Mouse (Mus musculus) skeletal muscle tissue, postnatal 0 days (tissue): ENCODE data around the gene Olfr457. TPM values are rescaled to one million over a fixed set of nuclear protein-coding genes. Genes with fewer than 3 reads are reported as not detected.

ENCODE experiments used
- polyA plus RNA-seq: library from polyadenylated mRNA; unstranded; fragments of >200 nt; fragmentation: Nextera tagmentation; extraction: Ambion mirVana; gene quantifications from 2 replicates; pipeline ENCODE4 v1.2.1, GENCODE M21; 2015

The Olfr457 gene
- 0.02 TPM in 1 of 2 replicates, not detected in the other for polyA plus RNA-seq

GRCm38 (mm10) chr6:42476235-42476634, at the start of gene Olfr457:
Olfr457 (minus strand) TSS chr6:42476335.

DNA sequence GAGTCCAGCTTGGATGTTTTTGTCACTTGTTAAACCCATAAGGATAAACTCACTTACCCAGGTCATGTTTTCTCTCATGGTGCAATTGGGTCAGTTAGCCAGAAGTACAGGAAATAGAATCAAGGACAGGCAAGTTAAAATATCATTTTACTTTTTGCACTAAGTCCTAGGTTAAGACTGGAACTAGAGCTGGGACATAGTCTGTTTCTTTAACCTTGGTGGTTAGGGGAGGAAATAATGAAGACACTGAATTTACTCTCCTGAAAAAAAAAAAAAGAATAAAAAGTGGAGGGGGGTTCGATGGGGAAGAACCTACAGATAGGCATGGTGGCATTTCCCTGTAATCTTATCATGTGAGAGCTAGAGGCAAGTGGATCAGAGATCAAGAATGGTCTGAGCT, 11.0 kb upstream of the Olfr457 start, which contains the start of gene Olfr456:
TSS of gene Olfr456 (minus strand) at position 101 of the 400 bp plus-strand sequence.

GRCm38 (mm10) chr6:42465096-42465495, 11.0 kb downstream of the Olfr457 start, which contains the start of gene Olfr458:
Olfr458 (minus strand) TSS chr6:42465196.

GRCm38 (mm10) chr6:42434446-42434845, 41.7 kb downstream of the Olfr457 start, which contains the start of gene Tas2r126:
Tas2r126 (plus strand) TSS chr6:42434535.

Other genes with a start within 250 kb of the Olfr457 start
- 10.9 and 13.3 TPM in 2 replicates for gene Gstk1, start 230.4 kb downstream of the Olfr457 start, polyA plus RNA-seq
- gene Tmem139, start 214.4 kb downstream of the Olfr457 start, polyA plus RNA-seq = 0.22 TPM in 1 of 2 replicates, not detected in the other
- gene Casp2, start 211.3 kb downstream of the Olfr457 start, polyA plus RNA-seq = 10.2 and 10.5 TPM in 2 replicates
- gene Clcn1, start 189.7 kb downstream of the Olfr457 start, polyA plus RNA-seq = 9.9 and 12.2 TPM in 2 replicates
- 0.10 and 0.14 TPM in 2 replicates for gene Fam131b, start 151.7 kb downstream of the Olfr457 start, polyA plus RNA-seq
- 112 and 117 TPM in 2 replicates for gene Zyx, start 126.7 kb downstream of the Olfr457 start, polyA plus RNA-seq
- 0.71 and 1.4 TPM in 2 replicates for gene Epha1, start 103.1 kb downstream of the Olfr457 start, polyA plus RNA-seq
- not detected in 2 replicates for gene Tas2r143, start 76.1 kb downstream of the Olfr457 start, polyA plus RNA-seq
- not detected in 2 replicates for gene Tas2r135, start 70.9 kb downstream of the Olfr457 start, polyA plus RNA-seq
- gene Tas2r126, start 41.8 kb downstream of the Olfr457 start, polyA plus RNA-seq = not detected in 2 replicates
- gene Olfr458, start 11.1 kb downstream of the Olfr457 start, polyA plus RNA-seq = not detected in 2 replicates
- gene Olfr456, start 10.9 kb upstream of the Olfr457 start, polyA plus RNA-seq = not detected in 2 replicates
- not detected in 2 replicates for gene Olfr455, start 71.3 kb upstream of the Olfr457 start, polyA plus RNA-seq
- gene Tcaf3, start 121.4 kb upstream of the Olfr457 start, polyA plus RNA-seq = not detected in 2 replicates
- 2.5 and 3.0 TPM in 2 replicates for gene Tcaf2, start 168.9 kb upstream of the Olfr457 start, polyA plus RNA-seq
- 52.9 and 53.7 TPM in 2 replicates for gene Tcaf1, start 233.8 kb upstream of the Olfr457 start, polyA plus RNA-seq